Mouse (Mus musculus): ENCODE measurements around the gene Gm28539.

GRCm38 (mm10) chr16:18876442-18877308, 40.3 kb downstream of the Gm28539 start, which contains the start of the genes Mrpl40 and Hira:
- TF ChIP-seq POLR2A (IDR thresholded peaks at IDR 0.05; ENCODE audit: borderline replicate concordance, extremely low read depth, low read depth, low read length) (peak; percentile 86; the same call in 1 of the 2 replicates), CTCF (IDR thresholded peaks at IDR 0.05; ENCODE audit: insufficient read depth, low read length) (no peak)

Measured in lung, adult 2 months (tissue).